Mouse (Mus musculus): Measurements from ENCODE around the gene Duxbl2.
"Not testable (repeated sequence)": the region's sequence is repeated elsewhere in the genome, so short reads cannot be mapped to it uniquely, and the experiment has no call there.

The Duxbl2 gene

DNA sequence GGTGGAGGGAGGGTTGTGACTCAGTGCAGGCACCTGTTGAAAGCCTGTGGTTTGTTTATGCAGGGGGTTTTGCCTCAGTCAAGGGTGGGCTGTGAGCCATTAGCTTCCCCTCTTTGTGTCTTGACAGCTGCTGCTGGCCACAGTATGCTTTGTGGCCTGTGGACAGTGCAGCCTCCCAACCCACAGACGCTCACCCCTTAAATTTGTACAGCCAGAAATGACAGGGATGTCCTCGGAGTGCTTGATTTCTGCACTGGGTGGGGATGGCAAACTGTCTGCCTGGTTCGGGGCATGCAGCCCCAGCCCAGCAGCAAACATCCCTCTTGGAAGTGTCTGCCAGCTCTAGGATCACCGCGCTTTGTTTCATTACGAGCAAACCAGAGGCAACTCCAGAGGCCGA is at the start of gene Duxbl2:
TSS of gene Duxbl2 (plus strand) at position 200 of the 400 bp plus-strand sequence.
- not testable (repeated sequence) for H3K36me3 ChIP-seq (ENCODE audit: insufficient read depth, low read length); H3K4me1 ChIP-seq (replicated peaks; ENCODE audit: low read depth, low read length); H3K4me3 ChIP-seq (replicated peaks; ENCODE audit: low read length); H3K9me3 ChIP-seq (ENCODE audit: low read length); H3K27me3 ChIP-seq (ENCODE audit: insufficient read depth, low read length)

DNA sequence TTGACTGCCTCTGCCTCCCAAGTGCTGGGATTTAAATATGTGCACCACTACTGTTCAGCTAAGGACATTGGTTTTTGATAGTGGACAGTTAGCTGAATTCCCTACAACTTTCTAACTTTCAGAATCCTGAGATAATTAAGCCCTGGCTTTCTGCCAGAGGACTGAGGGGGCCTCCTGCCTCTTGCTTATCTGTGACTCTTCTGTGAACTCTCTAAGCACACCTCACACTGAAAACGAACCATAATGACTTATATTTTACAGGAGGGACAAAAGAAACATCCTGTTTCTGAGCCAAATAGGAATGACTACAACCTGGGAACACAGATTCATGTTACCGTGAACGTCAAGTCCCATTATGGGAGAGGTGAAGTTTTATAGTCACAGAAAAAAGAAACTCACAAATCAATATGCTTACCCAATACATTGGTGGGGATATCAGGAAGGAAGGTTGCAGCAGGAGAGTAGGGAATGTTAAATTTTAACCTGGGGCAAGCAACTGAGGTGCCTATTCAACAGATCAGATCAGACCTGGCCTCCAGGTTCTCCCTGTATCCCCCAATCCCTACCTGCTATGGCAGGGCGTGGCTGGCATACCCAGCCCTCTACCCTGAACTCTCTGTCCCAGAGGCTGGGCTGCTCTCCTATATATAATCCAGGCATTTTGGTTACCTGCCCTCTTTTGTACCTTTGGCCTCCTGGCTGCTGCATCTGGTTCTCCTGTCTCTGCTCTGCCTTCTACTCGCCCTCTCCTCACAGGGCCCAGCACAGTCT is 41.3 kb upstream of the Duxbl2 start:
- not testable (repeated sequence) for H3K9me3 ChIP-seq (ENCODE audit: low read length); H3K27me3 ChIP-seq (ENCODE audit: insufficient read depth, low read length); H3K4me3 ChIP-seq (replicated peaks; ENCODE audit: low read length); H3K4me1 ChIP-seq (replicated peaks; ENCODE audit: low read depth, low read length); H3K36me3 ChIP-seq (ENCODE audit: insufficient read depth, low read length)

DNA sequence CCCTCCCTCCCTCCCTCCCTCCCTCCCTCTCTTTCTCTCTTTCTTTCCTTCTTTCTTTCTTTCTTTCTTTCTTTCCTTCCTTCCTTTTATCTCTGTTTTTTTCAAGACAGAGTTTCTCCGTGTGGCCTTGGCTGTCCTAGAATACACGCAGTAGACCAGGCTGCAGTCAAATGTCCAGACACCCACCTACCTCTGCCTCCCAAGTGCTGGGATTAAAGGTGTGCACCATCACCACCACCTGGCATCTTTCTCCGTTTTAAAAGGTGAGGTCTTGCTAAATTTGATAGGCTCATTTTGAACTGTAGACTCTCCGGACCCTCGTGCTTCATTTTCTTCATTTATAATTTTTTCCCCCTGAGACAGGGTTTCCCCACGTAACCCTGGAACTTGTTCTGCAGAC is 36.9 kb upstream of the Duxbl2 start, which contains the start of gene Cphx2:
TSS of gene Cphx2 (plus strand) at position 301 of the 400 bp plus-strand sequence.
- H3K4me3 ChIP-seq (replicated peaks; ENCODE audit: low read length); H3K9me3 ChIP-seq (ENCODE audit: low read length); H3K4me1 ChIP-seq (replicated peaks; ENCODE audit: low read depth, low read length); H3K36me3 ChIP-seq (ENCODE audit: insufficient read depth, low read length); H3K27me3 ChIP-seq (ENCODE audit: insufficient read depth, low read length): not testable (repeated sequence)

DNA sequence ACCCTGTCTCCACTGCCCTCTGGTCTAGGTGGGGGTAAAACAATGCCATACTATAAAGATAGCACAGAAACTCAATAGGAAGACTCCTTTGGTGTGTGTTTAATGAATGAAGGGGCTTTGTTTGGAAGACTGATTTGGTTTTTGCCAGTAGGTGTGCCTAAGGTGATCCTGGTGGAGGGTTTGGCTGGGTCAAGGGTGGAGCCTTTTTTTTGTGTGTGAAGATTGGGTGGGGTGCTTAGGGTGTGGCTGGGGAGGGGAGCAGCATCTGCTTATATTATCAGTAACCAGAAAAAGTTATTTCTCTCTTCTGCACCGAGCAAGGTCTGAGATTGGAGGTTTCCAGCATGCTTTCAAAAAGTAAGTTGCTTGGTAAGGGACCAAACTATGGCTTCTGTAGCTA is 36.2 kb upstream of the Duxbl2 start, which contains the start of gene Cphx3:
TSS of gene Cphx3 (plus strand) at position 301 of the 400 bp plus-strand sequence.
- H3K4me3 ChIP-seq (replicated peaks; ENCODE audit: low read length); H3K27me3 ChIP-seq (ENCODE audit: insufficient read depth, low read length); H3K4me1 ChIP-seq (replicated peaks; ENCODE audit: low read depth, low read length); H3K9me3 ChIP-seq (ENCODE audit: low read length); H3K36me3 ChIP-seq (ENCODE audit: insufficient read depth, low read length): not testable (repeated sequence)

GRCm38 (mm10) chr14:26097622-26098021 is 20.5 kb upstream of the Duxbl2 start:
- not testable (repeated sequence) for H3K9me3 ChIP-seq (ENCODE audit: low read length); H3K4me1 ChIP-seq (replicated peaks; ENCODE audit: low read depth, low read length); H3K4me3 ChIP-seq (replicated peaks; ENCODE audit: low read length); H3K27me3 ChIP-seq (ENCODE audit: insufficient read depth, low read length); H3K36me3 ChIP-seq (ENCODE audit: insufficient read depth, low read length)

- not testable (repeated sequence) for H3K4me3 ChIP-seq (replicated peaks; ENCODE audit: low read length); H3K36me3 ChIP-seq (ENCODE audit: insufficient read depth, low read length)
Observed at GRCm38 (mm10) chr14:26118550-26119000, 426 bp downstream of the Duxbl2 start.

GRCm38 (mm10) chr14:26119095-26119494 is 946 bp downstream of the Duxbl2 start:
- H3K4me1 ChIP-seq (replicated peaks; ENCODE audit: low read depth, low read length); H3K9me3 ChIP-seq (ENCODE audit: low read length); H3K27me3 ChIP-seq (ENCODE audit: insufficient read depth, low read length); H3K4me3 ChIP-seq (replicated peaks; ENCODE audit: low read length); H3K36me3 ChIP-seq (ENCODE audit: insufficient read depth, low read length): not testable (repeated sequence)

More at GRCm38 (mm10) chr14:26118550-26119000, 426 bp downstream of the Duxbl2 start:
- H3K9me3 ChIP-seq (ENCODE audit: low read length); H3K4me1 ChIP-seq (replicated peaks; ENCODE audit: low read depth, low read length); H3K27me3 ChIP-seq (ENCODE audit: insufficient read depth, low read length): not testable (repeated sequence)

DNA sequence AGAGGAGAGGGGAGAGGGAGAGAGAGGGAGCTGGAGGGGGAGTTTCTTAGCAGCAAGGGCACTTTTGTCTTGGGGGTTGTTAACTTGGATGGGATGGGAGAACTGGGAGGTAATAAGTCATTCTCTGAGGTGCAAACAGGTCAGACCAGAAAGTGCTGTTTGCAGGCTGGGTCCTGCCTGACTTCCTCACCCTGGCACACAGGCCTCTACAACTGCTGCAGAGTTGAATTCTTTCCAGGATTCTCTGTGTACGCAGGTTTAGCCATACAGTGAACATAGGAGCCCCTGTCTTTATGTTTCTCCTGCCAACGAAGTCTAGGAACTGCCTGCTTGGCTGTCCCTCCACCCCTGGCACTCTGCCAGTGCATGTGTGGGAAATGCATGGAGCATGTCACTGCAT is 28.9 kb downstream of the Duxbl2 start:
- not testable (repeated sequence) for H3K27me3 ChIP-seq (ENCODE audit: insufficient read depth, low read length); H3K36me3 ChIP-seq (ENCODE audit: insufficient read depth, low read length); H3K9me3 ChIP-seq (ENCODE audit: low read length); H3K4me3 ChIP-seq (replicated peaks; ENCODE audit: low read length); H3K4me1 ChIP-seq (replicated peaks; ENCODE audit: low read depth, low read length)

GRCm38 (mm10) chr14:26156032-26156431 is 37.9 kb downstream of the Duxbl2 start:
- not testable (repeated sequence) for H3K4me1 ChIP-seq (replicated peaks; ENCODE audit: low read depth, low read length); H3K27me3 ChIP-seq (ENCODE audit: insufficient read depth, low read length); H3K9me3 ChIP-seq (ENCODE audit: low read length); H3K4me3 ChIP-seq (replicated peaks; ENCODE audit: low read length); H3K36me3 ChIP-seq (ENCODE audit: insufficient read depth, low read length)

- not testable (repeated sequence) for H3K9me3 ChIP-seq (ENCODE audit: low read length); H3K4me3 ChIP-seq (replicated peaks; ENCODE audit: low read length); H3K36me3 ChIP-seq (ENCODE audit: insufficient read depth, low read length); H3K4me1 ChIP-seq (replicated peaks; ENCODE audit: low read depth, low read length); H3K27me3 ChIP-seq (ENCODE audit: insufficient read depth, low read length)
Observed at GRCm38 (mm10) chr14:26161156-26161555, 43.0 kb downstream of the Duxbl2 start.

- H3K27me3 ChIP-seq (ENCODE audit: insufficient read depth, low read length); H3K36me3 ChIP-seq (ENCODE audit: insufficient read depth, low read length); H3K4me3 ChIP-seq (replicated peaks; ENCODE audit: low read length); H3K4me1 ChIP-seq (replicated peaks; ENCODE audit: low read depth, low read length); H3K9me3 ChIP-seq (ENCODE audit: low read length): not testable (repeated sequence)
Observed at GRCm38 (mm10) chr14:26162423-26162822, 44.3 kb downstream of the Duxbl2 start.

- not testable (repeated sequence) for H3K27me3 ChIP-seq (ENCODE audit: insufficient read depth, low read length); H3K4me1 ChIP-seq (replicated peaks; ENCODE audit: low read depth, low read length); H3K36me3 ChIP-seq (ENCODE audit: insufficient read depth, low read length); H3K4me3 ChIP-seq (replicated peaks; ENCODE audit: low read length); H3K9me3 ChIP-seq (ENCODE audit: low read length)
Observed at GRCm38 (mm10) chr14:26165266-26165665, 47.1 kb downstream of the Duxbl2 start.

DNA sequence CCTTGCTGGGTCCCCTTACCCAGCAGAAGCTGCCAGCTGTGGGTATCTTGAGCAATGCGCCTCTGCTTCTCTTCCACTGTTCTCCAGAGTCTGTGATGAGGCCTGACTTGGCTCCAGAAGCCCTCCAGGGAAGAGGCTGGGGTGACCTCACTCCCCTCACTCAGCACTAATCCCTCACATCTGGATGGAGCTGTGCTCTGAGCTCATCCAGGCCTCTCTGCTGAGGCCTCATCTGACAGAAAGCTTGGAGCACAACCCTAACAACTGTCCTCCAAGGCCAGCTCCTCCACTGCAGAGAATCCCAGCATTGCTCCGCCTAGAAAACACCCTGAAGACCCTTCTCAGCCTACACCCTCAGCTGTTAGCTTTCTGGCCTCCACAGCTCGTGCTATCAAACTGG is 55.8 kb downstream of the Duxbl2 start:
- not testable (repeated sequence) for H3K36me3 ChIP-seq (ENCODE audit: insufficient read depth, low read length); H3K9me3 ChIP-seq (ENCODE audit: low read length)

GRCm38 (mm10) chr14:26175028-26175427 is 56.9 kb downstream of the Duxbl2 start:
- not testable (repeated sequence) for H3K4me1 ChIP-seq (replicated peaks; ENCODE audit: low read depth, low read length); H3K36me3 ChIP-seq (ENCODE audit: insufficient read depth, low read length); H3K9me3 ChIP-seq (ENCODE audit: low read length); H3K4me3 ChIP-seq (replicated peaks; ENCODE audit: low read length); H3K27me3 ChIP-seq (ENCODE audit: insufficient read depth, low read length)

More for the DNA sequence above, 55.8 kb downstream of the Duxbl2 start:
- H3K4me1 ChIP-seq (replicated peaks; ENCODE audit: low read depth, low read length); H3K4me3 ChIP-seq (replicated peaks; ENCODE audit: low read length); H3K27me3 ChIP-seq (ENCODE audit: insufficient read depth, low read length): not testable (repeated sequence)
